Mouse (Mus musculus): ENCODE measurements around the gene Slc35b1. TPM values are rescaled to one million over a fixed set of nuclear protein-coding genes. Genes with fewer than 3 reads are reported as not detected.

Slc35b1 gene
- polyA plus RNA-seq, 1 experiment from 2014 or later = 174 TPM

DNA sequence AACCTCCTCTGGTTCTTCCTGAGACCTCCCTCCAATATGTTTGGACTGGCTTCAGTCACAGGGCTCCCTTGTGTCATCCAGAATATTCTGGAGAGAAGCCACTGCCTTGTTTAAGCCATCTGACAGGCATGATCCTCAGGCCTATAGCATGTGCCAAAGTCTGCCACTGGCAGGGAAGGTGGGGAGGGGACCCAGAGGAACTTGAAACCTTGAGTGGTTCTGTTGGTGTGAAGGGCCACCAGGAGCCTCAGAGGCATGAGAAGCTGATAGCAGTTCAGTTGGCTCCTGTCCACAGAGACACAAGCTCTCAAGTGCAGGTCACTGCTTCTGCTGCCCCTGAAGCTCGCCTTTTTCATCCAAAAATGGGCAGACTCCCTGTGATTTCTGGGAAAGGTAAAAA, 12.1 kb downstream of the Slc35b1 start:
- Histone ChIP-seq H3K27ac (ENCODE audit: low read depth, low read length) (no peak overlapping the region), H3K9ac (ENCODE audit: low read length) (no peak overlapping the region), H3K9me3 (replicated peaks; ENCODE audit: control insufficient read depth, low read length) (no peaks in the 10 kb centered on the region), H3K4me2 (ENCODE audit: low read length) (no peak overlapping the region), H3K27me3 (replicated peaks; ENCODE audit: control insufficient read depth, insufficient read depth, low read length) (no peaks in the 10 kb centered on the region), H3K4me1 (ENCODE audit: control insufficient read depth, insufficient read depth, low read length) (peaks cover 7% of the 10 kb centered on the region; the same call in 1 of the 2 replicates), H3K4me3 (ENCODE audit: low read depth, low read length) (no peak overlapping the region), H3K36me3 (ENCODE audit: control insufficient read depth, insufficient read depth, low read length) (peaks cover 14% of the 10 kb centered on the region; the same call in 1 of the 2 replicates)
- no peak for ATAC-seq
- 56% methylated on average over 1 of the region's 1 CpGs for WGBS
- no peak for DNase-seq (ENCODE audit: low spot score)

GRCm38 (mm10) chr11:95397843-95398835, 13.6 kb downstream of the Slc35b1 start:
- peak; percentile 81 for DNase-seq (ENCODE audit: low spot score)
- H3K9me3 ChIP-seq (replicated peaks; ENCODE audit: control insufficient read depth, low read length) = no peaks in the 10 kb centered on the region
- 0 out of 2 replicates have a peak overlapping the region, but pooled peaks have one; percentile 23 for H3K27ac ChIP-seq (ENCODE audit: low read depth, low read length)
- no peak overlapping the region for H3K9ac ChIP-seq (ENCODE audit: low read length)
- 0 out of 2 replicates have a peak, but pooled peaks have one; percentile 52 for ATAC-seq
- WGBS = 53% methylated on average over 14 of the region's 14 CpGs
- H3K27me3 ChIP-seq (replicated peaks; ENCODE audit: control insufficient read depth, insufficient read depth, low read length) = no peaks in the 10 kb centered on the region
- H3K36me3 ChIP-seq (ENCODE audit: control insufficient read depth, insufficient read depth, low read length) = 0 out of 2 replicates have a peak, but pooled peaks cover under 1% of the 10 kb centered on the region
- no peaks in the 10 kb centered on the region; the same call in 1 of the 2 replicates for H3K4me1 ChIP-seq (ENCODE audit: control insufficient read depth, insufficient read depth, low read length)
- H3K4me3 ChIP-seq (ENCODE audit: low read depth, low read length) = no peak overlapping the region
- no peak overlapping the region for H3K4me2 ChIP-seq (ENCODE audit: low read length)

- Histone ChIP-seq H3K9me3 (replicated peaks; ENCODE audit: control insufficient read depth, low read length) (no peaks in the 10 kb centered on the region), H3K9ac (ENCODE audit: low read length) (no peak overlapping the region), H3K4me2 (ENCODE audit: low read length) (no peak overlapping the region), H3K36me3 (ENCODE audit: control insufficient read depth, insufficient read depth, low read length) (no peaks in the 10 kb centered on the region), H3K27me3 (replicated peaks; ENCODE audit: control insufficient read depth, insufficient read depth, low read length) (no peaks in the 10 kb centered on the region), H3K4me3 (ENCODE audit: low read depth, low read length) (no peak overlapping the region), H3K27ac (ENCODE audit: low read depth, low read length) (no peak overlapping the region), H3K4me1 (ENCODE audit: control insufficient read depth, insufficient read depth, low read length) (no peaks in the 10 kb centered on the region; the same call in 1 of the 2 replicates)
- WGBS = 62% methylated on average over 13 of the region's 13 CpGs
- DNase-seq (ENCODE audit: low spot score) (peak; percentile 23), ATAC-seq (0 out of 2 replicates have a peak, but pooled peaks have one; percentile 12)
Measured at GRCm38 (mm10) chr11:95399520-95400020, 15.1 kb downstream of the Slc35b1 start.

- no peak overlapping the region for H3K27ac ChIP-seq (ENCODE audit: low read depth, low read length)
- no peak overlapping the region for H3K4me2 ChIP-seq (ENCODE audit: low read length)
- H3K4me1 ChIP-seq (ENCODE audit: control insufficient read depth, insufficient read depth, low read length) = no peaks in the 10 kb centered on the region
- WGBS = 86% methylated on average over 5 of the region's 5 CpGs
- no peak for DNase-seq (ENCODE audit: low spot score)
- H3K36me3 ChIP-seq (ENCODE audit: control insufficient read depth, insufficient read depth, low read length) = no peaks in the 10 kb centered on the region
- no peaks in the 10 kb centered on the region for H3K9me3 ChIP-seq (replicated peaks; ENCODE audit: control insufficient read depth, low read length)
- no peaks in the 10 kb centered on the region for H3K27me3 ChIP-seq (replicated peaks; ENCODE audit: control insufficient read depth, insufficient read depth, low read length)
- H3K9ac ChIP-seq (ENCODE audit: low read length) = no peak overlapping the region
- no peak overlapping the region for H3K4me3 ChIP-seq (ENCODE audit: low read depth, low read length)
- no peak for ATAC-seq
Measured at GRCm38 (mm10) chr11:95401568-95401967, 17.1 kb downstream of the Slc35b1 start.

DNA sequence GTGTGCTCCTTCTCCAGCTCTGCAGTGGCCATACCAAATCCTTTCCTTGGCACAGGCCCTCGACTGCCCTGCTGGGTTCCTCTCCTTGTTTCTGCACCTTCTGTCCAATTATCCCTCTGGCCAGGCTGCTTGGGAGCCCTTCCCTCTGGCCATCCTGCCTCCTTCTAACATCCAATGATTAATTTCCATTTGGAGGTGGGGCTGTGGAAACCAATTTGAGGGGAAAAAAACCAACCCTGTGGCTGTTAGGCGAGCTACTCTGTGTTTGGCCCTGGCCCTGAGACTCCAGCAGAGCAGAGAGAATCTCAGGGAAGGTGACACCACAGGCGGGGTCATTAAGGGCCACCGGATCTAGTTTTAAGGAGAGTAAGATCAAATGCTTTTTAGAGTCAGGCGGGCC, 17.7 kb downstream of the Slc35b1 start:
- Histone ChIP-seq H3K27ac (ENCODE audit: low read depth, low read length) (no peak overlapping the region), H3K4me2 (ENCODE audit: low read length) (no peak overlapping the region), H3K9ac (ENCODE audit: low read length) (no peak overlapping the region), H3K4me1 (ENCODE audit: control insufficient read depth, insufficient read depth, low read length) (no peaks in the 10 kb centered on the region), H3K36me3 (ENCODE audit: control insufficient read depth, insufficient read depth, low read length) (no peaks in the 10 kb centered on the region), H3K27me3 (replicated peaks; ENCODE audit: control insufficient read depth, insufficient read depth, low read length) (no peaks in the 10 kb centered on the region), H3K9me3 (replicated peaks; ENCODE audit: control insufficient read depth, low read length) (no peaks in the 10 kb centered on the region), H3K4me3 (ENCODE audit: low read depth, low read length) (no peak overlapping the region)
- DNase-seq (ENCODE audit: low spot score) (peak; percentile 22), ATAC-seq (no peak)
- WGBS = 26% methylated on average over 5 of the region's 5 CpGs

DNA sequence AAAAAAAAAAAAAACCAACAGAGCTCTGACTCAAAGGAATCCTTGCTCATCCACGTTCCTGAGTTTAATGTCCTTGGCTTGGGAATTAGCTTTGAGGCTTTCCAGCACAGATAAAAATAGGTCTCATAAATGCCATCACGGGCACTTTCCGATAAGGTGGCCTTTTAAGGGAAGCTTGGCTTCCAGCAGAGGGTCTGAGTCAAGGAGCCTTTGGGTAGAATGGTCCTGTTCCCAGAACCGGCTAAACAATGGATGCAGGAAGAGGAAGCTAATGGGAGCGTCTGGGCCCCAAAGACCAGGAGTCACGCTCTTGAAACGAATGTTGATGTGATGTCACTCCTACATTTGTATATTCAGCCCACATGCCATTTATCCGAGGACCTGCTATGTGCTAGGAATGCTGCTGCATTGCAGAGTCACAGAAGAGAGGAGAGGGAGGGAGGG, 18.2 kb downstream of the Slc35b1 start:
- Histone ChIP-seq H3K4me2 (ENCODE audit: low read length) (no peak overlapping the region), H3K4me3 (ENCODE audit: low read depth, low read length) (no peak overlapping the region), H3K27me3 (replicated peaks; ENCODE audit: control insufficient read depth, insufficient read depth, low read length) (no peaks in the 10 kb centered on the region), H3K9ac (ENCODE audit: low read length) (no peak overlapping the region), H3K27ac (ENCODE audit: low read depth, low read length) (no peak overlapping the region), H3K9me3 (replicated peaks; ENCODE audit: control insufficient read depth, low read length) (no peaks in the 10 kb centered on the region), H3K4me1 (ENCODE audit: control insufficient read depth, insufficient read depth, low read length) (no peaks in the 10 kb centered on the region), H3K36me3 (ENCODE audit: control insufficient read depth, insufficient read depth, low read length) (no peaks in the 10 kb centered on the region)
- 28% methylated on average over 8 of the region's 8 CpGs for WGBS
- ATAC-seq = no peak
- DNase-seq (ENCODE audit: low spot score) = no peak

GRCm38 (mm10) chr11:95403382-95404340, 19.2 kb downstream of the Slc35b1 start:
- H3K4me1 ChIP-seq (ENCODE audit: control insufficient read depth, insufficient read depth, low read length) = no peaks in the 10 kb centered on the region
- no peaks in the 10 kb centered on the region for H3K9me3 ChIP-seq (replicated peaks; ENCODE audit: control insufficient read depth, low read length)
- no peak overlapping the region for H3K4me2 ChIP-seq (ENCODE audit: low read length)
- DNase-seq (ENCODE audit: low spot score) = no peak
- WGBS = 66% methylated on average over 16 of the region's 16 CpGs
- no peak for ATAC-seq
- no peak overlapping the region for H3K27ac ChIP-seq (ENCODE audit: low read depth, low read length)
- H3K9ac ChIP-seq (ENCODE audit: low read length) = no peak overlapping the region
- H3K4me3 ChIP-seq (ENCODE audit: low read depth, low read length) = no peak overlapping the region
- H3K36me3 ChIP-seq (ENCODE audit: control insufficient read depth, insufficient read depth, low read length) = no peaks in the 10 kb centered on the region
- no peaks in the 10 kb centered on the region for H3K27me3 ChIP-seq (replicated peaks; ENCODE audit: control insufficient read depth, insufficient read depth, low read length)

DNA sequence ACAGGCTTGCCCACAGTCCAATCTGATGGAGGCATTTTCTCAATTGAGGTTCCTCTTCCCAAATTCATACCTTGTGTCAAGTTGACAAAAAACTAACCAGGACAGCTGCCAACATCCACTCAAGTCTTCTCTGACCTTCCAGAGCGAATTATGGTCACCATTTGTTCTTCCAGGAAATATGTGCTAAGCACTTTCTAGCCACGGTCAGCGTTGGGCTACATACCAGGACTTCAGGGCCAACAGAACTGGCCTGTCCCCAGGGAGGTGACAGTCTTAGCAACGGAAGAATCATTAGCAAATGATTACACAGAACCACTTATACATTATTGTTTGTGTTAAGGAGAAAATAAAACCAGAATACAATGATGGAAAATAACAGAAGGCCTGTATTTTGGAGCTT, 21.3 kb downstream of the Slc35b1 start:
- DNase-seq (ENCODE audit: low spot score) = no peak
- Histone ChIP-seq H3K4me1 (ENCODE audit: control insufficient read depth, insufficient read depth, low read length) (no peaks in the 10 kb centered on the region), H3K4me2 (ENCODE audit: low read length) (no peak overlapping the region), H3K27ac (ENCODE audit: low read depth, low read length) (no peak overlapping the region), H3K9me3 (replicated peaks; ENCODE audit: control insufficient read depth, low read length) (no peaks in the 10 kb centered on the region), H3K36me3 (ENCODE audit: control insufficient read depth, insufficient read depth, low read length) (no peaks in the 10 kb centered on the region), H3K9ac (ENCODE audit: low read length) (no peak overlapping the region), H3K27me3 (replicated peaks; ENCODE audit: control insufficient read depth, insufficient read depth, low read length) (no peaks in the 10 kb centered on the region), H3K4me3 (ENCODE audit: low read depth, low read length) (no peak overlapping the region)
- no peak for ATAC-seq
- WGBS = 85% methylated on average over 4 of the region's 4 CpGs
